Mouse (Mus musculus) ES-Bruce4 (cell line): ENCODE measurements around the gene Smim17. TPM values are rescaled to one million over a fixed set of nuclear protein-coding genes. Genes with fewer than 3 reads are reported as not detected.
A peak's percentile ranks its signal among the peaks of the same experiment; 100 is the strongest.

Experiments
- H3K27ac ChIP-seq: 2 replicates; pipeline ENCODE4 v1.5.1; 2012; ENCODE audit warnings: low read length, inconsistent platforms; ENCODE audit not compliant: insufficient read depth
- H3K27me3 ChIP-seq: 2 replicates; pipeline ENCODE4 v1.6.1; 2012; ENCODE audit warnings: mild to moderate bottlenecking, low read length, inconsistent platforms; ENCODE audit not compliant: control insufficient read depth, poor library complexity, insufficient read depth, severe bottlenecking
- H3K36me3 ChIP-seq: 2 replicates; pipeline ENCODE4 v1.6.1; 2012; ENCODE audit warnings: inconsistent platforms, mild to moderate bottlenecking, low read length, moderate library complexity; ENCODE audit not compliant: control insufficient read depth, poor library complexity, insufficient read depth, severe bottlenecking
- H3K4me1 ChIP-seq: one replicate; pipeline ENCODE4 v1.8.1; 2011; ENCODE audit warnings: low read length; ENCODE audit not compliant: control insufficient read depth, insufficient read depth
- H3K4me3 ChIP-seq: 2 replicates; pipeline ENCODE4 v1.5.1; 2011; ENCODE audit warnings: low read depth, mild to moderate bottlenecking, low read length
- H3K9ac ChIP-seq: 2 replicates; pipeline ENCODE4 v1.6.1; 2012; ENCODE audit warnings: low read depth, mild to moderate bottlenecking, inconsistent platforms; ENCODE audit not compliant: poor library complexity, severe bottlenecking
- H3K9me3 ChIP-seq: replicated peaks from 2 replicates; pipeline ENCODE4 v1.6.1; 2012; ENCODE audit warnings: mild to moderate bottlenecking, low read length, inconsistent platforms; ENCODE audit not compliant: control insufficient read depth, poor library complexity, insufficient read depth, severe bottlenecking
- CTCF ChIP-seq: IDR thresholded peaks from one replicate; pipeline ENCODE4 v1.8.1; 2011; ENCODE audit warnings: low read depth, low read length
- EP300 ChIP-seq: IDR thresholded peaks from 2 replicates; pipeline ENCODE4 v1.6.1; 2011; ENCODE audit warnings: low read depth, low read length; ENCODE audit not compliant: insufficient read depth
- POLR2A ChIP-seq: IDR thresholded peaks from one replicate; pipeline ENCODE4 v1.8.1; 2011; ENCODE audit warnings: low read length; ENCODE audit not compliant: insufficient read depth
- polyA plus RNA-seq: library from polyadenylated mRNA; stranded (reverse); fragments of >200 nt; gene quantifications from 2 replicates; pipeline ENCODE4 v1.2.4, GENCODE M21; 2011; ENCODE audit warnings: low read depth; ENCODE audit not compliant: missing spikeins, insufficient read depth, insufficient read length

Smim17 gene
- polyA plus RNA-seq, 1 experiment: 1.1 TPM

- H3K4me1 ChIP-seq: no peaks in the 10 kb centered on the region
- H3K27me3 ChIP-seq: no peaks in the 10 kb centered on the region
- H3K27ac ChIP-seq: no peak overlapping the region
- H3K9me3 ChIP-seq: no peaks in the 10 kb centered on the region
- TF ChIP-seq EP300 (no peak), POLR2A (no peak), CTCF (no peak)
- no peak overlapping the region for H3K4me3 ChIP-seq
- H3K9ac ChIP-seq: no peak overlapping the region
- H3K36me3 ChIP-seq: no peaks in the 10 kb centered on the region
Measured at GRCm38 (mm10) chr7:6372993-6373392, 25.5 kb upstream of the Smim17 start.

GRCm38 (mm10) chr7:6378441-6378840, 20.1 kb upstream of the Smim17 start:
- H3K27ac ChIP-seq: no peak overlapping the region
- TF ChIP-seq EP300 (no peak), POLR2A (no peak), CTCF (no peak)
- no peak overlapping the region for H3K4me3 ChIP-seq
- H3K27me3 ChIP-seq: no peaks in the 10 kb centered on the region
- no peaks in the 10 kb centered on the region for H3K4me1 ChIP-seq
- H3K36me3 ChIP-seq: no peaks in the 10 kb centered on the region
- no peaks in the 10 kb centered on the region for H3K9me3 ChIP-seq
- no peak overlapping the region for H3K9ac ChIP-seq

- H3K36me3 ChIP-seq: no peaks in the 10 kb centered on the region
- H3K4me3 ChIP-seq: no peak overlapping the region
- no peaks in the 10 kb centered on the region for H3K4me1 ChIP-seq
- no peaks in the 10 kb centered on the region for H3K27me3 ChIP-seq
- H3K9me3 ChIP-seq: no peaks in the 10 kb centered on the region
- no peak overlapping the region for H3K9ac ChIP-seq
- TF ChIP-seq CTCF: no peak
- no peak for TF ChIP-seq POLR2A
- no peak for TF ChIP-seq EP300
- no peak overlapping the region for H3K27ac ChIP-seq
Measured at GRCm38 (mm10) chr7:6381431-6381830, 17.1 kb upstream of the Smim17 start.

DNA sequence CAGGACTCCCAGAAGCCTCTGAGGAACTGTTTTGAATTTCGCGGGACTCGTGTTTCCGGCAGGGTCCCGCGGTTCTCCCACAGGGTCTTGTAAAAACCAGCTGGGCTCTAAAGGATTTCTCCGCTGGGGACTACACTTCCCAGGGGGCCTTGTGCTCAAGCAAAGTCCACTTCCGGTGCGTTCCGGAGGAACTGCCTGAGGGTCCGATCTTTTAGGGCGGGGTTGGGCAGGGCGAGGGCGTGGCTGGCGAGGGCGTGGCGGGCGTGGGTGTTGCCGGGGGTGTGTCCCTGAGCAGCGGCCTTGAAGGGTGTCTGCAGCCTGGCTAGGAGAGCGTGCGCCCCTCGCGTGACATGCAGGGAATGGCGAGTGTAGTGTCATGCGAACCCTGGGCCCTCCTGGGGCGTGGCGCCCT, 15.5 kb upstream of the Smim17 start, which contains the start of gene Zfp28:
Zfp28 (plus strand) TSS at position 252 of the 412 bp plus-strand sequence.
- Histone ChIP-seq H3K36me3 (no peaks in the 10 kb centered on the region), H3K4me3 (peak within 1 kb of the TSS; percentile 70), H3K9me3 (no peaks in the 10 kb centered on the region), H3K9ac (peak within 1 kb of the TSS; percentile 41), H3K4me1 (no peaks in the 10 kb centered on the region), H3K27me3 (no peaks in the 10 kb centered on the region), H3K27ac (no peak within 1 kb of the TSS)
- no peak for TF ChIP-seq EP300
- no peak for TF ChIP-seq POLR2A
- no peak for TF ChIP-seq CTCF

DNA sequence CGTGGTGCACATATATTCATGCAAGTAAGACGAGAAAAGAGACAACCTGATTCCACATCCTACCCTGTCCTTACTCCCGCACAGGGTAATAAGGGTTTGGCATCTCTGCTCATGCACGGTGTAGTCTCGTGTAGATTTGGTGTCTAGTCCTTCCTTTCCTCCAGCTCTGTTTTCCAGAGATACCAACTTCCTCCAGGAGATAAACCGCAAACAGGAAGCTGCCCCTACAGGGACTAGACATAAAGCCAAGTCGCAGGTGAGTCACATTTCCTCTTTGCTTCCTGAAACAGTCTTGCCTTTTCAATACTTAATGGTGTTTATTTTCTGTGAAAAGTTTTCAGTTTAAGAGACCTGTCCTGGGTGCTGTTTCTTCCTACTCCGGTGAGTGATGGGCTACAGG, 14.5 kb upstream of the Smim17 start:
- no peaks in the 10 kb centered on the region for H3K36me3 ChIP-seq
- no peaks in the 10 kb centered on the region for H3K9me3 ChIP-seq
- H3K27me3 ChIP-seq: no peaks in the 10 kb centered on the region
- no peak overlapping the region for H3K9ac ChIP-seq
- no peak overlapping the region for H3K4me3 ChIP-seq
- H3K27ac ChIP-seq: no peak overlapping the region
- TF ChIP-seq EP300: no peak
- TF ChIP-seq CTCF: no peak
- TF ChIP-seq POLR2A: no peak
- H3K4me1 ChIP-seq: no peaks in the 10 kb centered on the region

DNA sequence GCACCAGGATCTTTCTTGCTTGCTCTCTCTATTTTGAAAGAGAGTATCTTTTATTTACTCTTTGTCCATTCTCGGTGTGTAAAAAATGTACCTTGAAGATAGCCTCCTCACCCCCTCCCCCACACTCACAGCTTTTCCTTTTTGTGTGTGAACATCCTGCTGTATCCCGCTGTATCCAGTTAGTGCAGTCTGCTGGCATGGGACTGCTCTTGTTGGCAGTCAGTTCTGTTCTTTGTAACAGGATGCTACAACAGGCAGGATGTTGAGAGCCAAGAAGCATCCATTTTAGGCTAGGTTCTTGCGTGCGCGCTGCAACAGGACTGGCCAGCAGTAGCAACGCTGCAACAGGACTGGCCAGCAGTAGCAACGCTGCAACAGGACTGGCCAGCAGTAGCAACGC, 11.5 kb upstream of the Smim17 start:
- no peak for TF ChIP-seq POLR2A
- H3K36me3 ChIP-seq: no peaks in the 10 kb centered on the region
- H3K9me3 ChIP-seq: no peaks in the 10 kb centered on the region
- H3K4me3 ChIP-seq: no peak overlapping the region
- no peaks in the 10 kb centered on the region for H3K27me3 ChIP-seq
- H3K9ac ChIP-seq: no peak overlapping the region
- H3K27ac ChIP-seq: no peak overlapping the region
- no peaks in the 10 kb centered on the region for H3K4me1 ChIP-seq
